Mouse (Mus musculus): Measurements from ENCODE around the gene Msi1. TPM values are rescaled to one million over a fixed set of nuclear protein-coding genes. Genes with fewer than 3 reads are reported as not detected.

Msi1 gene
- polyA plus RNA-seq, 1 experiment from 2014 or later: 138 TPM

- Histone ChIP-seq H3K36me3 (ENCODE audit: control insufficient read depth, insufficient read depth, low read length) (no peaks in the 10 kb centered on the region), H3K4me2 (ENCODE audit: low read depth) (peak overlapping the region; percentile 24), H3K4me1 (ENCODE audit: control insufficient read depth, insufficient read depth, low read length) (peaks cover 15% of the 10 kb centered on the region), H3K27ac (ENCODE audit: low read depth, low read length) (peak overlapping the region; percentile 86), H3K9ac (ENCODE audit: low read length) (peak overlapping the region; percentile 37), H3K9me3 (ENCODE audit: control insufficient read depth, low read length) (no peaks in the 10 kb centered on the region), H3K27me3 (ENCODE audit: control insufficient read depth, insufficient read depth, low read length) (no peaks in the 10 kb centered on the region), H3K4me3 (ENCODE audit: low read depth, low read length) (no peak overlapping the region)
- ATAC-seq (ENCODE audit: insufficient read depth, low FRiP score, low TSS enrichment) (peak; percentile 42; the same call in 1 of the 2 replicates), DNase-seq (ENCODE audit: low spot score) (peak; percentile 55)
- WGBS: 14% methylated on average over 17 of the region's 17 CpGs
Measured at GRCm38 (mm10) chr5:115403436-115404140, 25.8 kb upstream of the Msi1 start.

- peak overlapping the region; percentile 86 for H3K27ac ChIP-seq (ENCODE audit: low read depth, low read length)
- no peaks in the 10 kb centered on the region for H3K27me3 ChIP-seq (ENCODE audit: control insufficient read depth, insufficient read depth, low read length)
- H3K4me1 ChIP-seq (ENCODE audit: control insufficient read depth, insufficient read depth, low read length): peaks cover 15% of the 10 kb centered on the region
- H3K4me2 ChIP-seq (ENCODE audit: low read depth): peak overlapping the region; percentile 24
- H3K36me3 ChIP-seq (ENCODE audit: control insufficient read depth, insufficient read depth, low read length): no peaks in the 10 kb centered on the region
- ATAC-seq (ENCODE audit: insufficient read depth, low FRiP score, low TSS enrichment) (peak; percentile 79), DNase-seq (ENCODE audit: low spot score) (peak; percentile 81)
- H3K9ac ChIP-seq (ENCODE audit: low read length): peak overlapping the region; percentile 60
- H3K4me3 ChIP-seq (ENCODE audit: low read depth, low read length): 0 out of 2 replicates have a peak overlapping the region, but pooled peaks have one; percentile 2
- no peaks in the 10 kb centered on the region for H3K9me3 ChIP-seq (ENCODE audit: control insufficient read depth, low read length)
- under 1% methylated on average over 17 of the region's 18 CpGs for WGBS
Measured at GRCm38 (mm10) chr5:115404241-115404794, 25.1 kb upstream of the Msi1 start.

- no peaks in the 10 kb centered on the region for H3K27me3 ChIP-seq (ENCODE audit: control insufficient read depth, insufficient read depth, low read length)
- peak overlapping the region; percentile 60; the same call in 1 of the 2 replicates for H3K9ac ChIP-seq (ENCODE audit: low read length)
- DNase-seq (ENCODE audit: low spot score) (no peak), ATAC-seq (ENCODE audit: insufficient read depth, low FRiP score, low TSS enrichment) (no peak)
- no peaks in the 10 kb centered on the region for H3K9me3 ChIP-seq (ENCODE audit: control insufficient read depth, low read length)
- no peak overlapping the region for H3K4me3 ChIP-seq (ENCODE audit: low read depth, low read length)
- peaks cover 15% of the 10 kb centered on the region for H3K4me1 ChIP-seq (ENCODE audit: control insufficient read depth, insufficient read depth, low read length)
- H3K4me2 ChIP-seq (ENCODE audit: low read depth): no peak overlapping the region; the same call in 1 of the 2 replicates
- 53% methylated on average over 8 of the region's 8 CpGs for WGBS
- peak overlapping the region; percentile 86 for H3K27ac ChIP-seq (ENCODE audit: low read depth, low read length)
- H3K36me3 ChIP-seq (ENCODE audit: control insufficient read depth, insufficient read depth, low read length): no peaks in the 10 kb centered on the region
Measured at GRCm38 (mm10) chr5:115405205-115405604, 24.2 kb upstream of the Msi1 start.

DNA sequence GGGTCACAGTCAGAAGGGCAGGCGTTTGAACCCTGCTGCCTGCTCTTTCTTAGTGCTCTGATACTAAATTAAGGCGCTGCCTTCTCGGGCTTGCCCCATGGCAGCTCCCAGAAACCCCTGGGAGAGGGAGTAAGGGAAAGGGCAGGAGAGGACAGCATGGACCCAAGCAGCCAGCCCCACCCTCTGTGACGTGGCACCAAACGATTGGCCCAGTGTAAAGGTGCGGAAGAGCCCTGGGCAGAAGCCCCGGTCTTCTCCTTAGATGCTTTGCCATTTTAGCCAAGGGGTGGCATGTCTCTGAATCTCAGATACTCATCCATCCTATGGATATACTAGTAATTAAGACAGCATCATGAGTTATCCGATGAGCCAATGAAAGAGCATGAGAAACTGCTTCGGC lies 21.3 kb upstream of the Msi1 start:
- Histone ChIP-seq H3K9me3 (ENCODE audit: control insufficient read depth, low read length) (no peaks in the 10 kb centered on the region), H3K4me3 (ENCODE audit: low read depth, low read length) (no peak overlapping the region), H3K27me3 (ENCODE audit: control insufficient read depth, insufficient read depth, low read length) (no peaks in the 10 kb centered on the region)

GRCm38 (mm10) chr5:115415111-115416085 lies 14.0 kb upstream of the Msi1 start:
- H3K9me3 ChIP-seq (ENCODE audit: control insufficient read depth, low read length): no peaks in the 10 kb centered on the region
- no peak for ATAC-seq (ENCODE audit: insufficient read depth, low FRiP score, low TSS enrichment)
- no peaks in the 10 kb centered on the region for H3K27me3 ChIP-seq (ENCODE audit: control insufficient read depth, insufficient read depth, low read length)
- no peaks in the 10 kb centered on the region for H3K4me1 ChIP-seq (ENCODE audit: control insufficient read depth, insufficient read depth, low read length)
- no peak for DNase-seq (ENCODE audit: low spot score)
- no peak overlapping the region for H3K4me2 ChIP-seq (ENCODE audit: low read depth)
- peak overlapping the region; percentile 8 for H3K4me3 ChIP-seq (ENCODE audit: low read depth, low read length)
- no peaks in the 10 kb centered on the region for H3K36me3 ChIP-seq (ENCODE audit: control insufficient read depth, insufficient read depth, low read length)
- H3K9ac ChIP-seq (ENCODE audit: low read length): peak overlapping the region; percentile 18; the same call in 1 of the 2 replicates
- WGBS: 65% methylated on average over 24 of the region's 24 CpGs
- H3K27ac ChIP-seq (ENCODE audit: low read depth, low read length): no peak overlapping the region

More for the DNA sequence above, 21.3 kb upstream of the Msi1 start:
- no peak for ATAC-seq (ENCODE audit: insufficient read depth, low FRiP score, low TSS enrichment)
- Histone ChIP-seq H3K4me2 (ENCODE audit: low read depth) (no peak overlapping the region), H3K36me3 (ENCODE audit: control insufficient read depth, insufficient read depth, low read length) (no peaks in the 10 kb centered on the region), H3K4me1 (ENCODE audit: control insufficient read depth, insufficient read depth, low read length) (peaks cover 15% of the 10 kb centered on the region), H3K27ac (ENCODE audit: low read depth, low read length) (no peak overlapping the region), H3K9ac (ENCODE audit: low read length) (no peak overlapping the region)
- WGBS: 29% methylated on average over 9 of the region's 9 CpGs
- peak; percentile 63 for DNase-seq (ENCODE audit: low spot score)

- H3K9ac ChIP-seq (ENCODE audit: low read length): peak overlapping the region; percentile 100
- no peaks in the 10 kb centered on the region for H3K27me3 ChIP-seq (ENCODE audit: control insufficient read depth, insufficient read depth, low read length)
- no peaks in the 10 kb centered on the region; the same call in none of the 2 replicates for H3K36me3 ChIP-seq (ENCODE audit: control insufficient read depth, insufficient read depth, low read length)
- peak overlapping the region; percentile 100 for H3K4me3 ChIP-seq (ENCODE audit: low read depth, low read length)
- WGBS: 1% methylated on average over 20 of the region's 20 CpGs
- peaks cover 28% of the 10 kb centered on the region for H3K4me1 ChIP-seq (ENCODE audit: control insufficient read depth, insufficient read depth, low read length)
- H3K4me2 ChIP-seq (ENCODE audit: low read depth): peak overlapping the region; percentile 97
- no peak for ATAC-seq (ENCODE audit: insufficient read depth, low FRiP score, low TSS enrichment)
- H3K27ac ChIP-seq (ENCODE audit: low read depth, low read length): peak overlapping the region; percentile 100
- H3K9me3 ChIP-seq (ENCODE audit: control insufficient read depth, low read length): no peaks in the 10 kb centered on the region
- DNase-seq (ENCODE audit: low spot score): no peak
Measured at GRCm38 (mm10) chr5:115428831-115429358, 504 bp upstream of the Msi1 start.

DNA sequence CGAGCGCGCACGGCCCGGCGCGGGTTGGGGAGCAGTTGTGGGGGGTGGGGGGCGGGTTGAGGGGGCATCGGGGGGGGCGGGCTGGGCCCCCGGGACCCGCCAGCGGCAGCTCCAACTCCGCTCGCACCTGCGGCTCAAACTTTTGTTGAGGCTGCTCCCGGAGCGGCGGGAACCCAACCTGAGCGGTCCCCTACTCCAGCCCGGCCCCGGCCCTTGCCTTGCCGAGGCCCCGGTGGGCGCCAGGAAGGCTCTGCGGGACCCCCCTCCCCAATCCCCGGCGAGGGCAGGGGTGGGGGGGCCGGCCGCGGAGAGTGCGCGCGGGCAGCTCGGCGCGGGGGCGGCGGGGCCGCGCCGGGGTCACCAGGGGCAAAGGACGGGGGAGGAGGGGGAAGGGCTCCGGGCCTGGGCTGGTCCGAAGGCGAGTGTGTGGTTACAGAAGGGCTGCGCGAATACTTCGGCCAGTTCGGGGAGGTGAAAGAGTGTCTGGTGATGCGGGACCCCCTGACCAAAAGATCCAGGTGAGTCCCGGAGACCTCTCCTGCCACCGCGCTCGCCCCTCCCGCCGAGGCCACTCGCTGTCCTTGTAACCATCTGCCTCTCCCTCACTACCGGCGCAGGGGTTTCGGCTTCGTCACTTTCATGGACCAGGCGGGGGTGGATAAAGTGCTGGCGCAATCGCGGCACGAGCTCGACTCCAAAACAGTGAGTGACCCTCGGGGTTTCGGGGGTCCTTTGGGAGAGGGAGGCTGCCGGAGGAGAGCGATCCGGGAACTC lies 975 bp downstream of the Msi1 start:
- Histone ChIP-seq H3K4me1 (ENCODE audit: control insufficient read depth, insufficient read depth, low read length) (peaks cover 43% of the 10 kb centered on the region), H3K36me3 (ENCODE audit: control insufficient read depth, insufficient read depth, low read length) (no peaks in the 10 kb centered on the region; the same call in none of the 2 replicates), H3K27me3 (ENCODE audit: control insufficient read depth, insufficient read depth, low read length) (no peaks in the 10 kb centered on the region), H3K4me3 (ENCODE audit: low read depth, low read length) (peak overlapping the region; percentile 100), H3K9me3 (ENCODE audit: control insufficient read depth, low read length) (no peaks in the 10 kb centered on the region), H3K9ac (ENCODE audit: low read length) (peak overlapping the region; percentile 100), H3K4me2 (ENCODE audit: low read depth) (peak overlapping the region; percentile 97), H3K27ac (ENCODE audit: low read depth, low read length) (peak overlapping the region; percentile 100)
- under 1% methylated on average over 50 of the region's 73 CpGs for WGBS
- DNase-seq (ENCODE audit: low spot score) (peak; percentile 35), ATAC-seq (ENCODE audit: insufficient read depth, low FRiP score, low TSS enrichment) (no peak)
